Mouse (Mus musculus) E14TG2a.4 (cell line): Measurements from ENCODE around the gene Rundc1.
"Not testable (repeated sequence)": the region's sequence is repeated elsewhere in the genome, so short reads cannot be mapped to it uniquely, and the experiment has no call there.

Experiments used
- CTCF ChIP-seq: conservative IDR thresholded peaks from 2 replicates; pipeline ENCODE4 v1.5.1; 2014; ENCODE audit warnings: low read length
- POU5F1 ChIP-seq: IDR thresholded peaks from 2 replicates; pipeline ENCODE4 v1.6.1; 2014; ENCODE audit warnings: low read length, borderline replicate concordance

- not testable (repeated sequence) for TF ChIP-seq CTCF, POU5F1
Measured at GRCm38 (mm10) chr11:101473686-101474085, 48.8 kb downstream of the Rundc1 start.
